Mouse (Mus musculus) embryonic fibroblast, embryonic 13.5 days (primary cell): Measurements from ENCODE around the gene Ap2a2.

ENCODE experiments used
- CTCF ChIP-seq: IDR thresholded peaks from 2 replicates; pipeline ENCODE4 v1.5.1; 2011; ENCODE audit warnings: mild to moderate bottlenecking, control low read depth, low read length, moderate library complexity, borderline replicate concordance; ENCODE audit not compliant: insufficient read depth
- POLR2A ChIP-seq: IDR thresholded peaks from 2 replicates; pipeline ENCODE4 v1.6.1; 2011; ENCODE audit warnings: low read depth, mild to moderate bottlenecking, control low read depth, low read length, moderate library complexity

DNA sequence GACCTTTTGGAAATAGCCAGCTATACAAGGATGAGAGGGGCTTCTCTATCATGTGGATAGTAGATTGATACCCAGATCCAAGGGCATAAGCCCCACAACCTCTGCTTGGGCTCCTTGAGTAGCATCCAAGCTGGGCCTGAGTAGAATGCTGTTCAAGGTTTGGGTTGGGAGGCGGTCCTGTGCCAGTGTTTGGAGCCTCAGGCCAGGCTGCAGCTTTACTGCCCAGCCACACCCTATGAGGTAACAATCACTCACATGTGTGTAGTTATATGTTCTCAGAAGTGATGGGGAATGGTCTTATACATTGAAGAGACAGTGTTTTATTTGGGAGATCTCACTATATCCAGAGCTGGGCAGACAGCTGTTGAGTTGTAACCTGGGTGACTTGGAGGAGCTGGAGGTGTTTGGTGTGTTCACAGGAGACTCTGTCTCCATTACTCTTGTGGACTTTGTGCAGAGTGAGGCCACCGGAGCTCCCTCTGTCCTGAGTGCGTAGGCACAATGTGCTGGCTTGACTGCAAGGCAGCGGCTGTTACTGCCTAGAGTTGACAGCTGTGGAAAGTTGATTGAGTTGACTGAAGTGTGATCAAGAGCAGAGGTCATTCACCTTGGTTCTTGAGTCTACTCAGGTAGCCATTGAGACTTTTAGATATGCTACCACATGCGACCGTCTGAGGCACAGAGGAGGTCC lies 63.3 kb downstream of the Ap2a2 start:
- TF ChIP-seq CTCF = no peak
- no peak for TF ChIP-seq POLR2A
